Mouse (Mus musculus): ENCODE data around the gene AL732309.1. TPM values are rescaled to one million over a fixed set of nuclear protein-coding genes. Genes with fewer than 3 reads are reported as not detected.

Gene AL732309.1
- polyA plus RNA-seq (2014; fragmentation: Nextera tagmentation; extraction: Ambion mirVana): 3.6 and 4.7 TPM in 2 replicates

DNA sequence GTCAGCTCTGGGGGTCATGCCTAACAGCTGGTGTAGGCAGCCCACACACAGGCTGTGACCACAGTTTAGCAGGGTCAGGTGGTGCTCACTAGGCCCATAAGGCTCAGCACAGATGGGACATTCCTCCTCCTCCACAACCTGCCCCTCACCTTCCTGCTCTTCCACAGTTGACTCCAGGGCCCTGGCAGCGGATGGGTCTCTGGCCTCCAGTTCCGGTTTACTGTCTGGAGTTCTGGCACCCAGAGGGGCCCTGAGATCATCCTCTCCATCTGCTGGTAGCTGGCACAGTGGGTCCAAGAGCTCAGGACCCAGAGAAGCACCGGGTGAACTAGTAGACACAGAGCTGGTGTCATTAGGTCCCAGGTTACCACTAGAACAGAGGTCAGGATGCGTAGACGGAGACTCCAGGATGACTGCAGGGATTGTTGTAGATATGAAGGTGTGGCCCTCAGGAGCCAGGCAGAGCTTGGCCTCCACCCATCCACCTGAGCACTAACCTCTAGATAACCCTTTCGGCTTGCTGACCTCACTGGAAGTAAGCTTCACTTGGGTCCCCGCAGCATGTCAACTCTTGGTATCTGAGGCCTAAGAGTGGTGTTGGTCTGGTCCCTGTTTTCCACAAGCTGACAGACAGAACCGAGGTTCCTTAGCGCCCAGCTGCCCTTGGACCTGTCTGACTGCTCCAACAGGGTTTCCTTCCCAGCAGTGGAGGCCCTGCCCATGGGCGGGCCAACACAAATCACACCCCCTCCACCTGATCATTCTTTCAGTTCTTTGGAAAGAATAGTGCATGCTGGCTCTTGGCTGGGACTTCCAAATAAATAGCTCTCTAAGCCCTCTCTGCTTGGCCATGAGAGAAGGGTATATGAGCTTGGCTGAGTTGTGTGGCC, at the start of gene AL732309.1:
Gene AL732309.1, minus strand, starts transcription at position 681 of the 890 bp plus-strand sequence.
- Histone ChIP-seq H3K9ac (ENCODE audit: low read depth, low read length) (no peak within 1 kb of the TSS), H3K4me3 (ENCODE audit: low read length) (no peak within 1 kb of the TSS), H3K27me3 (ENCODE audit: control insufficient read depth, insufficient read depth, low read length) (peaks cover 10% of the 10 kb centered on the region; the same call in 1 of the 2 replicates), H3K36me3 (ENCODE audit: control insufficient read depth, insufficient read depth, low read length) (peaks cover 50% of the 10 kb centered on the region), H3K4me1 (ENCODE audit: control insufficient read depth, insufficient read depth, low read length) (peaks cover 7% of the 10 kb centered on the region; the same call in 1 of the 2 replicates), H3K4me2 (replicated peaks; ENCODE audit: low read depth, low read length) (no peak within 1 kb of the TSS), H3K9me3 (ENCODE audit: control insufficient read depth, low read length) (no peaks in the 10 kb centered on the region), H3K27ac (ENCODE audit: low read depth, low read length) (no peak within 1 kb of the TSS)
- WGBS: 88% methylated on average over 10 of the region's 10 CpGs
- ATAC-seq (ENCODE audit: low FRiP score, low TSS enrichment): no peak

DNA sequence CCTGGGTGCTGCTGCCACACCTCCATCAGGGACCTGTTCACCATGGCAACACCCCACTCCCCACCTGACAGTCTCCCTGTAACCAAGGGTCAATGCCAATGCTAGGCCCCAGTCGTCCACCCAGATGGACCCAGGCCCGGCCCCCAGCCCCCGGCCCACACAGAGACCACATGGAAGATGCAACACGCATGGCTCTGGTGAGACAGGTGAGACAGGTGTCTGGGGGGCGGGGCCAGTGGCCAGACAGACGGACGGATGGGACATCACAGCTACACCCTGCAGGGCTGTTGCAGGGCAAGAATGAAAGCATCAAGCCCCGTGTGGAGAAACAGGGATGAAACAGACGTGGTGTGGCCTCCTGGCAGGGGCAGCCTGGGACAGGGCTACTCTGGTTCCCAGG, 47.0 kb upstream of the AL732309.1 start:
- WGBS: 75% methylated on average over 9 of the region's 9 CpGs
- no peak overlapping the region for H3K27ac ChIP-seq (ENCODE audit: low read depth, low read length)
- peaks cover 10% of the 10 kb centered on the region; the same call in 1 of the 2 replicates for H3K4me1 ChIP-seq (ENCODE audit: control insufficient read depth, insufficient read depth, low read length)
- no peak overlapping the region for H3K4me2 ChIP-seq (replicated peaks; ENCODE audit: low read depth, low read length)
- H3K36me3 ChIP-seq (ENCODE audit: control insufficient read depth, insufficient read depth, low read length): no peaks in the 10 kb centered on the region
- H3K4me3 ChIP-seq (ENCODE audit: low read length): no peak overlapping the region
- no peaks in the 10 kb centered on the region for H3K9me3 ChIP-seq (ENCODE audit: control insufficient read depth, low read length)
- no peak overlapping the region for H3K9ac ChIP-seq (ENCODE audit: low read depth, low read length)
- peaks cover 54% of the 10 kb centered on the region for H3K27me3 ChIP-seq (ENCODE audit: control insufficient read depth, insufficient read depth, low read length)
- ATAC-seq (ENCODE audit: low FRiP score, low TSS enrichment): no peak

DNA sequence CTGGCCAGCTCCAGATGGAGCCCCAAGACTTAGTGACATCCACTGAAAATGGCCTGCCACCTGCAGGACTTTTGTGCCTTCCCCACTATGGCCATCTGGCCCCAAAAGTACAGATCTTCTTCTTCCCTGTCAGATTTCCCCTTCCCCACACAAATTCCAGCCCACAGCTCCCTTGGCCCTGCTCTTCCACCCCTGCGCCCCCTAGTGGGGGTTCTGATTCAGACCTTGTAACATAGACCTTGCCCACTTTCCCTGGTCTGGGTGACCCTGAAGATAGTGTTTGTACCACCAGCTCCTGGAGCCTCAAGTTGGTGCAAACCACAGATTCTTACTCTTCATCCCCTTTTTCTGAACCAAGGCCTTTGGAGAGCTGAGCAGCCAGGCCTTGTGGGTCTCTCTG, 46.2 kb upstream of the AL732309.1 start:
- H3K27me3 ChIP-seq (ENCODE audit: control insufficient read depth, insufficient read depth, low read length): peaks cover 62% of the 10 kb centered on the region
- 0% methylated on average over 1 of the region's 1 CpGs for WGBS
- H3K4me2 ChIP-seq (replicated peaks; ENCODE audit: low read depth, low read length): peak overlapping the region; percentile 44; the same call in 1 of the 2 replicates
- no peak overlapping the region for H3K9ac ChIP-seq (ENCODE audit: low read depth, low read length)
- H3K4me3 ChIP-seq (ENCODE audit: low read length): peak overlapping the region; percentile 28; the same call in 1 of the 2 replicates
- no peak overlapping the region for H3K27ac ChIP-seq (ENCODE audit: low read depth, low read length)
- peaks cover 10% of the 10 kb centered on the region; the same call in 1 of the 2 replicates for H3K4me1 ChIP-seq (ENCODE audit: control insufficient read depth, insufficient read depth, low read length)
- H3K36me3 ChIP-seq (ENCODE audit: control insufficient read depth, insufficient read depth, low read length): no peaks in the 10 kb centered on the region
- no peaks in the 10 kb centered on the region for H3K9me3 ChIP-seq (ENCODE audit: control insufficient read depth, low read length)
- ATAC-seq (ENCODE audit: low FRiP score, low TSS enrichment): no peak

DNA sequence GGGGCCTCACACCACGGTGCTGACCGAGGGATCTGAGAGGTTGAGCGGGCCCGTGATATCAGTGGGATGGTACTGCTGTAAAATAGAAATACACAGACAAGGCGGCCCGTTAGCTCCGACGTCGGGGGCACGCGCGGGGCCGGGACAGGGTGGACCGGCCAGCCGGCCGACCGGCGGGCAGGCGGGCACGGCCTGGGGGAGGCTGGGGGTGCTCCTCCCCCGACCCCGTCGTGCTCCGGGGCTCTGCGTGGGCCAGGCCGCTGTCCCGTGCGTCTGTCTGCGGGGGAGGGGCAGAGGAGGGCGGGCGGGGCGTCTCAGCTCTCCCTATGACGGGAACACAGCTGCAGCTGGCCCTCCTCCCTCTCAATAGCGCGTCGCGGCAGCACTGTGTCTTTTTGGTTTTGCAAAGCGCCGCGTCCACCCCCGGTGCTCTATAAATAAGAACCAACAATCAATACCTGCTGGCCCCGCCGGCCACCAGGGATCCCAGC, 45.4 kb upstream of the AL732309.1 start:
- no peak overlapping the region for H3K27ac ChIP-seq (ENCODE audit: low read depth, low read length)
- no peaks in the 10 kb centered on the region for H3K9me3 ChIP-seq (ENCODE audit: control insufficient read depth, low read length)
- peaks cover 10% of the 10 kb centered on the region; the same call in 1 of the 2 replicates for H3K4me1 ChIP-seq (ENCODE audit: control insufficient read depth, insufficient read depth, low read length)
- H3K4me2 ChIP-seq (replicated peaks; ENCODE audit: low read depth, low read length): peak overlapping the region; percentile 44
- H3K4me3 ChIP-seq (ENCODE audit: low read length): peak overlapping the region; percentile 28
- no peak overlapping the region for H3K9ac ChIP-seq (ENCODE audit: low read depth, low read length)
- peaks cover 60% of the 10 kb centered on the region for H3K27me3 ChIP-seq (ENCODE audit: control insufficient read depth, insufficient read depth, low read length)
- H3K36me3 ChIP-seq (ENCODE audit: control insufficient read depth, insufficient read depth, low read length): no peaks in the 10 kb centered on the region
- ATAC-seq (ENCODE audit: low FRiP score, low TSS enrichment): peak; percentile 16; the same call in 1 of the 2 replicates
- WGBS: 2% methylated on average over 21 of the region's 43 CpGs

DNA sequence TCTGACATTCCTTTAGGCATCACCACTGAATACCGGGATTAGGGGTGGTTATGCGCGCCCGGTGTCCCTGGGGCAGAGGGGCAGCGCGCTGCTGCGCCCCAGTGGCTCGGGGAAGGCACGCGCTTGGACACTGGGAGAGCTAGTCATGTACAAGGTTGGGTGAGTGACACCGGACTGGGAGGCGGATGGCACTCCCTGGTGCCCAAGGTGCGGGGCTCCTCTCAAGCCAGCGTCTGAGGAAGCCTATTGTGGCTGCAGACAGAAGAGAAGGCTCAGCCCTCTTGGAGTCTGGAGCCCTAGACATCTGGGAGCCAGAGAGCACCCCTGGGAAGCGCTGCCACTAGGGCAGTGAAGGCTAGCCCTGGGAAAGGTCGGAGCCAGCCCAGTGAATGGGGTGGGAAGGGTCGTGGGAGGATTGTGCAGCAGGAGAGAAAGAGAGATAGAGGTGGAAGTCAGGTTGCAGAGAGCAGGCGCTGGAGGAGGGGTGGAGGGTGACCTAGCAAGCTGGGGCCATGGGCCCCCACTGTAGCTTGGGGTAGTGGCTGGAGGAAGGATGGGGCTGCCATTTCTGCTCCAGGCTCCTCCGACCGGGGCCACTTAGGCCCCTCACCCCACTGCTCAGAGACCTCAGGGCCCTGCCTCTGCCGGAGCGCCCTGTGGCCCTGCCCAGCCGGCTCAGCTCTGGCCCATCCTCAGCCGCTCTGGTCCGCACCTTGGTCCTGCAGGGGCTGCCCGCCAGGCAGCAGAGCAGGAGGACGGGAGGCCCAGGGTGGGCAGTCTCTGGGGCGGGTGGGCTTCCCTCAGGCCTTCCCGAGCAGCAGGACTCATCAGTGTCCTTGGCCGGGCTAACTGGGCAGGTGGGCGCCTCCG, 44.8 kb upstream of the AL732309.1 start:
- Histone ChIP-seq H3K4me3 (ENCODE audit: low read length) (peak overlapping the region; percentile 28), H3K36me3 (ENCODE audit: control insufficient read depth, insufficient read depth, low read length) (no peaks in the 10 kb centered on the region), H3K9ac (ENCODE audit: low read depth, low read length) (no peak overlapping the region), H3K27ac (ENCODE audit: low read depth, low read length) (no peak overlapping the region), H3K9me3 (ENCODE audit: control insufficient read depth, low read length) (no peaks in the 10 kb centered on the region), H3K4me1 (ENCODE audit: control insufficient read depth, insufficient read depth, low read length) (peaks cover 10% of the 10 kb centered on the region; the same call in 1 of the 2 replicates), H3K4me2 (replicated peaks; ENCODE audit: low read depth, low read length) (no peak overlapping the region), H3K27me3 (ENCODE audit: control insufficient read depth, insufficient read depth, low read length) (peaks cover 58% of the 10 kb centered on the region)
- 0 out of 2 replicates have a peak, but pooled peaks have one; percentile 30 for ATAC-seq (ENCODE audit: low FRiP score, low TSS enrichment)
- 7% methylated on average over 32 of the region's 32 CpGs for WGBS

DNA sequence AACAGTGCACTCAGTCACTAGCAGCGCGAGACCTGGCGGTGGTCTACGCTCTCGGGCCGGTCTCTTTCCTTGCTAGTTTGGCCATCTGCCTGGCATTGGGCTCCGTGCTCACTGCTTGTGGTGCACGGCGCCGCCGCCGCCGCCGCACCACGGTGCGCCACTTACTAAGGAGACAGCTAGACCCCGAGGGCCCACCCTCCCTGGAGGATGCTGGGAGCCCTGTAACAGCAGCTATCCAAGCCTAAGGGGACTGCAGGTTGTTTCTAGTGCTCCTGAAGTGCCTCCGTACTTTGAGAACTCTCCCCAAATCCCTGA, 44.1 kb upstream of the AL732309.1 start:
- peaks cover 1% of the 10 kb centered on the region for H3K36me3 ChIP-seq (ENCODE audit: control insufficient read depth, insufficient read depth, low read length)
- H3K9ac ChIP-seq (ENCODE audit: low read depth, low read length): no peak overlapping the region
- H3K27me3 ChIP-seq (ENCODE audit: control insufficient read depth, insufficient read depth, low read length): peaks cover 58% of the 10 kb centered on the region
- H3K9me3 ChIP-seq (ENCODE audit: control insufficient read depth, low read length): no peaks in the 10 kb centered on the region
- ATAC-seq (ENCODE audit: low FRiP score, low TSS enrichment): no peak
- H3K4me2 ChIP-seq (replicated peaks; ENCODE audit: low read depth, low read length): peak overlapping the region; percentile 25
- no peak overlapping the region for H3K27ac ChIP-seq (ENCODE audit: low read depth, low read length)
- WGBS: 1% methylated on average over 18 of the region's 18 CpGs
- H3K4me3 ChIP-seq (ENCODE audit: low read length): peak overlapping the region; percentile 21
- H3K4me1 ChIP-seq (ENCODE audit: control insufficient read depth, insufficient read depth, low read length): peaks cover 10% of the 10 kb centered on the region; the same call in 1 of the 2 replicates

DNA sequence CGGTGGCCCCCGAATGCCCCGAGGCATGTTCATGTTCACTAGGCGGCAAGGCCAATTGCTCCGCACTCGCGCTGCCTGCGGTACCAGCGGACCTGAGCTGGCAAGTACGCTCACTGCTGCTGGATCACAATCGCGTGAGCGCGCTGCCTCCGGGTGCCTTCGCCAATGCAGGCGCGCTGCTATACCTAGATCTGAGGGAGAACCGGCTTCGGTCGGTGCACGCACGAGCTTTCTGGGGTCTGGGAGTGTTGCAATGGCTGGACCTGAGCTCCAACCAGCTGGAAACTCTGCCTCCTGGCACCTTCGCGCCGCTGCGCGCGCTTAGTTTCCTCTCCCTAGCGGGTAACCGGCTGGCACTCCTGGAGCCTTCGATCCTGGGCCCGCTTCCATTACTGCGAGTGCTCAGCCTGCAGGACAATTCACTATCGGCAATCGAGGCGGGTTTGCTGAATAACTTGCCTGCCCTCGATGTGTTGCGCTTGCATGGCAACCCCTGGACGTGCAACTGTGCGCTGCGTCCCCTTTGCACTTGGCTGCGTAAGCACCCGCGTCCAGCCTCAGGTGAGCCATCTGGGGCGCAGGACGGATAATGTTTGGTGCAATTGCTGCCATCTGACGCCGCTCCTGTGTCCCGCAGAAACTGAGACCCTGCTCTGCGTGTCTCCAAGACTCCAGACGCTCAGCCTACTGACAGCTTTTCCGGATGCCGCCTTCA, 43.6 kb upstream of the AL732309.1 start:
- 2% methylated on average over 54 of the region's 54 CpGs for WGBS

DNA sequence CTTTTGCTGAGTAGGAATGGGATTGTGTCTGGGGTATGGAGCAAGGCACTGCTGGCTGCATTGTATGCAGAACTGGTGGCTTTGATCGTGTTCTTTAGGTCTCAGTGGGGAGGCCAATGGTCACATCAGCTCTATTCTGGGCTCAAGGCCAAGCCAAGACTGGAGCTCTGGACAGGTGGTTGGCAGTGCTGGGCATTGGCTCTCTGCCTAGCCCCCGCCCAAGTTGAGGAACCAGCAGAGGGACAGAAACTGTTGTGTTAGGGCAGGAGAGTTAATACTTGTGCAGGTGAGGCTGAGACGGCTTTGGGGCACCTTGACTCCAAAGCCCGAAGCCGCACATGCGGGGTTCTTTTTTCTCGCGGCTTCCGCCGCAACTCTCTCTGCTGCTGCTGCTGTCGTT, 43.0 kb upstream of the AL732309.1 start, which contains the start of gene Lrrc26:
Gene Lrrc26, plus strand, starts transcription at position 265 of the 400 bp plus-strand sequence.
- H3K9me3 ChIP-seq (ENCODE audit: control insufficient read depth, low read length): no peaks in the 10 kb centered on the region
- H3K4me2 ChIP-seq (replicated peaks; ENCODE audit: low read depth, low read length): peak within 1 kb of the TSS; percentile 25
- peak within 1 kb of the TSS; percentile 21 for H3K4me3 ChIP-seq (ENCODE audit: low read length)
- H3K9ac ChIP-seq (ENCODE audit: low read depth, low read length): no peak within 1 kb of the TSS
- H3K27me3 ChIP-seq (ENCODE audit: control insufficient read depth, insufficient read depth, low read length): peaks cover 58% of the 10 kb centered on the region
- peaks cover 10% of the 10 kb centered on the region; the same call in 1 of the 2 replicates for H3K4me1 ChIP-seq (ENCODE audit: control insufficient read depth, insufficient read depth, low read length)
- peaks cover 13% of the 10 kb centered on the region for H3K36me3 ChIP-seq (ENCODE audit: control insufficient read depth, insufficient read depth, low read length)
- 6% methylated on average over 11 of the region's 11 CpGs for WGBS
- H3K27ac ChIP-seq (ENCODE audit: low read depth, low read length): no peak within 1 kb of the TSS
- ATAC-seq (ENCODE audit: low FRiP score, low TSS enrichment): no peak

More for the DNA sequence above, 43.6 kb upstream of the AL732309.1 start:
- H3K4me1 ChIP-seq (ENCODE audit: control insufficient read depth, insufficient read depth, low read length): peaks cover 10% of the 10 kb centered on the region; the same call in 1 of the 2 replicates
- peak overlapping the region; percentile 25 for H3K4me2 ChIP-seq (replicated peaks; ENCODE audit: low read depth, low read length)
- H3K36me3 ChIP-seq (ENCODE audit: control insufficient read depth, insufficient read depth, low read length): peaks cover 6% of the 10 kb centered on the region
- H3K4me3 ChIP-seq (ENCODE audit: low read length): peak overlapping the region; percentile 21
- H3K9me3 ChIP-seq (ENCODE audit: control insufficient read depth, low read length): no peaks in the 10 kb centered on the region
- no peak overlapping the region for H3K9ac ChIP-seq (ENCODE audit: low read depth, low read length)
- peaks cover 58% of the 10 kb centered on the region for H3K27me3 ChIP-seq (ENCODE audit: control insufficient read depth, insufficient read depth, low read length)
- no peak for ATAC-seq (ENCODE audit: low FRiP score, low TSS enrichment)
- no peak overlapping the region for H3K27ac ChIP-seq (ENCODE audit: low read depth, low read length)
